In genomic region chr3:85490204-85490603, GRCm38 (mm10) we compare ENCODE assay signal across 16 mouse cellular contexts.
"Had no signal": no experiment of that assay in that cellular context is flagged by ENCODE, and none has a peak within 500 bp of the region (broad histone marks: within the 10 kb centered on the region; RNA-seq: fewer than 3 reads in every experiment).

No protein-coding gene starts in this region.

- H3K4me3 ChIP-seq: limb, embryonic 12.5 days; limb, embryonic 15.5 days; midbrain, embryonic 12.5 days; midbrain, embryonic 15.5 days; neural tube, embryonic 12.5 days; neural tube, embryonic 15.5 days had no signal

- H3K27ac ChIP-seq: limb, embryonic 12.5 days; limb, embryonic 15.5 days; liver, embryonic 14.5 days; macrophage; midbrain, embryonic 12.5 days; midbrain, embryonic 15.5 days; neural tube, embryonic 12.5 days; neural tube, embryonic 15.5 days had no signal

- H3K4me1 ChIP-seq: limb, embryonic 12.5 days; limb, embryonic 15.5 days; midbrain, embryonic 12.5 days; midbrain, embryonic 15.5 days; neural tube, embryonic 12.5 days; neural tube, embryonic 15.5 days had no signal

- H3K27me3 ChIP-seq: limb, embryonic 12.5 days; limb, embryonic 15.5 days; midbrain, embryonic 12.5 days; midbrain, embryonic 15.5 days; neural tube, embryonic 12.5 days; neural tube, embryonic 15.5 days had no signal

- H3K9me3 ChIP-seq: limb, embryonic 12.5 days; limb, embryonic 15.5 days; midbrain, embryonic 12.5 days; midbrain, embryonic 15.5 days; neural tube, embryonic 12.5 days; neural tube, embryonic 15.5 days had no signal

- H3K36me3 ChIP-seq: limb, embryonic 12.5 days; limb, embryonic 15.5 days; midbrain, embryonic 12.5 days; midbrain, embryonic 15.5 days; neural tube, embryonic 12.5 days; neural tube, embryonic 15.5 days had no signal

- DNase-seq: kidney, adult 18-20 months; kidney, adult 9 months; kidney, postnatal 14 days; liver, postnatal 0 days; lung, embryonic 14.5 days; thymus, adult 2 months; thymus, postnatal 14 days; thymus, postnatal 4 days had no signal
